Mouse (Mus musculus) retina, adult 2 months (tissue): ENCODE results near the gene Lyz2.
"Not testable (repeated sequence)": the region's sequence is repeated elsewhere in the genome, so short reads cannot be mapped to it uniquely, and the experiment has no call there.

Source experiments
- DNase-seq: peaks from one replicate; pipeline ENCODE4 v3.0.0-alpha.2; 2012; ENCODE audit warnings: low read depth, low spot score

Lyz2 gene

DNA sequence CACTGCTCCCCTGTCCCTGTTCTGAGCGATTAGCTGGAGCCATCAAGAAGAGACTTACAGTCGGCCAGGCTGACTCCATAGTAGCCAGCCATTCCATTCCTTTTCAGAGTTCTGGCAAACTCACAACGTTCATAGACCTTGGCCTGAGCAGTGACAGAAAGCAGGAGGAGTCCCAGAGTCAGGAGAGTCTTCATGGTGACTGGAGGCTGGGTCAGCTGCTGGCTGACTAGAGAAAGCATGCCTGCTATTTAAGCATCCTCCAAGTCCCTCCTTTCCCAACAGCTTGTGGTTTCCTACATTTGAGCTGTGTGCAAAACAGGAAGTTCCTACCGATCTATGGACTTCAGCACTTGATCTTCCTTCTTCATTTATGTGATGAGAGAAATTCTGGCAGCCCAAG is at the start of gene Lyz2:
TSS of gene Lyz2 (minus strand) at position 273 of the 400 bp plus-strand sequence.
- no peak for DNase-seq

DNA sequence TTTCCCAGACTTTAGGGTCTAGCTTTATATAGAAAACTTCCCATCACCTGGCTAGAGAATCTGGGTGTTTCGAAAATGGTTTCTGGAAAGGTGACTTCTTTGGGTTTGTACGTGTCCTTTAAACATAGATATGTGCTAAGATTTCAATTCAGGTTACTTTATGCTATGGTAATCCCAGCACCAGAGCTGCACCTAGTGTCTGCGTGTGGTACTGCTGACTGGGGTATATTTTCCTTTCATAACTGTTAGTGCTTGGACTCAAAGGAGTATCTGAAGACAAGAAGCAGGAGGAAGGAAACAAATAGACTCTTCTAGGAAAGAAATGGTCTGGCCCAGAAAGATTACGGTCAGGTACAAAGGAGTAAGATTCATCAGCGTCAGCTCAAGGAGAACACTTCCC is 48.4 kb upstream of the Lyz2 start:
- DNase-seq: no peak

DNA sequence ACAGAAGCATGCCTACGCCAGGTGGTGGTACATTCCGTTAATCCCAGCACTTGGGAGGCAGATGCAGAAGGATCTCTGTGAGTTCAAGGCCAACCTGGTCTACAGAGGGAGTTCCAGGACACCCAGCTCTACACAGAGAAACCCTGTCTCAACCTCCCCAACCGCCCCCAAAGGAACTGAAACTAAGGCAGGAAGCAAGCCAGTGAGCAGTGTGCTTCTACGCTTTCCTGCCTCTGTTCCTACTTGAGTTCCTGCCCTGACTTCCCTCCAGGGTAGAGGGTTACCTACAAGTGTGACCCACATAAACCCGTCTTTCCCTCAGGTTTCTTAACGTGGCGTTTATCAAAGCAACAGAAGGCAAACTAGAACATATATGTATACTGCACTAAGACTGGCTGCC is 41.7 kb upstream of the Lyz2 start:
- no peak for DNase-seq

DNA sequence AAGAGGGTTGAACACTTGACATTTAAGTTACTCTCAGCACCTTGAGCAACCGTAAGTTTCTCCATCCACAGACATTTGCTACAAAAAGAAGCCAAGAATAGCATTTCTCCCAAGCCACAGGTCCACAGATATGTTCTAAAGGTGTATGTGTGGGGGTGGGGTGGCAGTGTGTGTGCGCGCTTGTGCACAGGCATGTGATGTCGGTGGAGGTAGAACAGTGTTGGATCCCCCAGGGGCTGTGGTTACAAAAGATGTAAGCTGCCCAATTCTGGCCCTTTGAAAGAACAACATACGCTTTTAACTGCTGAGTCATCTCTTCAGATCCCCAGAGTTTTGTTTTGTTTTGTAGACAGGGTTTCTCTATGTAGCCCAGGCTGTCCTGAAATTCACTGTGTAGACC is 40.5 kb upstream of the Lyz2 start:
- no peak for DNase-seq

DNA sequence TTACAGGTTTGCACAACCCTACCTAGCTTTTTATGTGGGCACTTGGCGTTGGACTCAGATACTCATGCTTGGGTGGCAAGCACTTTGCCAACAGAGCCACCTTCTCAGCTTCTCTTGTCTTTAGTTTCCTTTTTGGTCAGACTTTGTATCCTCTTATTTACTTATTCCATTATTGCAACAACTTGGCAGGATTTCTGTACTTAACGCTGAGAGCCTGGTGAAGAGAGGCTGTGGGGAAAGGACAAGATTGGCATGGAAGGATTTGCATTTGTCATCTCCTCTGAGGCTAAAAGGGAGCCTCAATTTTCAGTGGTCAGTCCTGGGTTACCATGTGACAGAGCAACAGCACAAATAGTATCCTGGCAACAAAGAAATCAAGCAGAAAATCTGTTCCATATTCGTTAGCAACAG is 38.5 kb upstream of the Lyz2 start:
- DNase-seq: no peak

DNA sequence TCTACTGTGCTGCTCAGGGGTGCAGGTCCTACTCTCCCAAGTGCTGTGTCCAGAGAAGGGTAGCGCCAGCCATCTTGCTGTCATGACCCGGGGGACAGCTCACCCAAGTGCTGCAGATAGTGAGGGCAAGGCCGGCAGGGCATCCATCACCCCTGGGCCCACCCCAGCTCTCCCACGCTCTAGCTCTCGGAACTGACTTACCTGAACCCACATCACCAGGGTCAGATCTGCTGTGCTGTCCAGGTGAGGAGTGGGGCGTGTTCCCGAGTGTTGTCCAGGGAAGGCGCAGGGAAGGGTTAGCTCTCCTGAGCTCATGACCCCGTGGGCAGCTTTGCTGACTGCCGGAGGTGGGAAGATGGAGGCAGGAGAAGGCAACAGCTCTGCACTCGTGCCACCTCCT is 34.3 kb upstream of the Lyz2 start:
- no peak for DNase-seq

DNA sequence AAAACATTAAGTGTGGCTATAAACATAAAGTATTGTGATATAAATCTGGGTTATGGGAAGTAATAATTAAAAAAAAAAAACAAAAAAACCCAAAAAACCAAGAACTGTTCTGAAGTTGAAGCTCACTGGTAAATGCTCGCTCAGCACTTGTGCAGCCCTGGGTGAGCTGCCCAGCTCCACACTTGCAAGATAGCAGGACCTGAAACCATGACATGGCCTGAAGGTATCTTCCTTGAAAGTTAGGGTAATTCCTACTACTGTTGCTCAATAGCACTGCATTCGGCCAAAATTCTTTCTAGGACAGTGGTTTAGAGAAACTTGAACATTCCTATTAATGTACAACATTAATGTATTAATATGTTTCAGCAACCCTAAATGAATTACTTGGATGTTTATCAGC is 31.0 kb upstream of the Lyz2 start:
- no peak for DNase-seq

DNA sequence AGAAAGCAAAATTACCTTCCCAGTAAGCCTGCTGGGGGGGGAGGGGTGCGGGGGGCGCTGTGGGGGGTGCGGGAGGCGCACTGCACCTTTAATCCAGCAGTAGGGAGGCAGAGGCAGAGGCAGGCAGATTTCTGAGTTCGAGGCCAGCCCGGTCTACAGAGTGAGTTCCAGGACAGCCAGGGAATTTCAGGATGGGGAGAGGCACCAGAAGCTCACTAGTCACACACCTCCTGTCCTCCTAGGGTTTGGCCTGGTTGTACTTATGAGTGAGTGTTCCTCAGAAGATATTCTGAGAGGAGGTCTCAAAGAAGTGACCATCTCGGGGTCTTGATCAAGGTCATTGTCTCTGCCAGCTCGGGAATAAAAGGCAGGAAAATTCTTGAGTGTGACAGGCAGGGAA is 30.0 kb upstream of the Lyz2 start:
- DNase-seq: no peak

DNA sequence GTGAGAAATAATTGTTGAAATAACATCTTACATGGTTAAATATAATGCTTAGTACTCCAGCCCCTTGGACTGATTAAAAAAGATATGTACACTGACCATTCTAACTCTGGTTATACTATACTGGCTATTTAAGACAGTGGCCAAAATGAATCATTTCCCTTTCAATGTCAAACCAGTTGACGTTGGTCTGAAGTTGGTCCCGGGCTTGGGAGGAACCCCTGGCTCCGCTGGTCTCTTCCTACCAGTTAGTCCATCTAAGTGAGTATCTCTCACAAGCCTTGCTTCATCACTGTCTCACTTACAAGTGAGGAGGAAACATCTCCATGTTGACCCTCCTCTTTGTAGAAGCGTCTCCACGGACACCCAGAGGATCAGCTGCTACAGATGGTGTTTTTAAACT is 22.2 kb upstream of the Lyz2 start:
- DNase-seq: no peak

DNA sequence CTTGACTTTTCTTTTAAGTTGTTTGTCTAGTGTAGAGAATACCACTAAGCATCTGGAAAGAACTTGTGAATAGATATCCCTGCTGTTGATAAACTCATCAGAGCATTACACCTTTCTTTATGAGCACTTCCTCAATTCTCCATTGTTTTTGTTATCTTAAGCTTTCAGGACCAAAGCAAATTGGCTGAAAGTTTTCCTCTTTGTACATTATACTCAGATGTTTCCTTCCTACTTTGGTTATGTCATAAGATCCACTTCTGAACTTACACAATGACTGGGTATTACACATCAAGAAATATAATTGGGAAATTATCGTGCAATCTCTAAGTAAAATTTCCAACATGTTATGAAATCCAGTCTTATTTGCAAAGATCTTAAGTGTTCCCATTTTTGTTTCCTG is 19.6 kb upstream of the Lyz2 start:
- DNase-seq: no peak

DNA sequence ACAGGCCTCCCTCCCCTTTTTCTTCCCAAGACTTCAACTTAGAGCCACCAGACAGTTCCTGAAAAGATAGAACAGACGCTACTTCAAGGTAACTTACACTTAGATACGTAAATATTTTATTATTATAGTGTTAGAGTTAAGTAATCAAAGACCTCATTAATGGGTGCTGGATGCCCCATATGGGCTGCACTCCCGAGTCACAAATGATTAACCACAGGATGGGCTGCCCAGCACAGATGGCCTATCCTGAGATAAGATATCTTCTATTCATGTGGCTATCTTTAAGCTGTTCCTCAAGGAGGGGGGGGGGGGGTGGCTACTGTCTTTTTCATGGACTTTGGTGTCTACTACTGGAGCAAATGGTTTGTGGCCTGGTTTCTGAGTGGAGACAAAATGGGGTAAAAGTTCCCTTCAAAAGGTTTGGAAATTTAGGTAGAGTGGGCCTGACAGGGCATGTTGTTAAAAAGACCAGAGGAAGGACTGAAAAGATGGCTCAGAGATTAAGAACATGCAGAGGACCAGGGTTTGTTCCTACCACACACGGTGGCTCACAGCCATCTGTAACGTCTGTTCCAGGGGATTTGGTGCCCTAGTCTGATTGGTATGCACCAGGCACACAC is 17.9 kb upstream of the Lyz2 start:
- no peak for DNase-seq

DNA sequence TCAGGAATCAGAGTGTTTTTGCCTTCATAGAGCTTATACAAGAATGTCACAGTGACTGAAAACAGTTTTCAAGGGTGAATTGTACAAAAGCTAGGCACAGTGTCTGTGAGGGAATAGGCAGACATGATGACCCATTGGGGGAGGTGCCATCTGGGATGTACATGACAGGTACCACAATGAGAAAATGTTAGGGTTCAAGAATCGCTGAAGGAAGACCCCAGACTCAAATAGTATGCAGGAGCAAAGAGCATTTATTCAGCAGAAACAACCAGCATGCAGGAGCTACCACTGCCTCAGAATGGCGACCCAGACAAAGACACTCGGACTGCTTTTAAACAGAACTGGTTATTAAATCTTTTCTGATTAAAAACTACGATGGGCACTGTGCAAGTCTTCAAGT is 17.0 kb upstream of the Lyz2 start:
- no peak for DNase-seq

DNA sequence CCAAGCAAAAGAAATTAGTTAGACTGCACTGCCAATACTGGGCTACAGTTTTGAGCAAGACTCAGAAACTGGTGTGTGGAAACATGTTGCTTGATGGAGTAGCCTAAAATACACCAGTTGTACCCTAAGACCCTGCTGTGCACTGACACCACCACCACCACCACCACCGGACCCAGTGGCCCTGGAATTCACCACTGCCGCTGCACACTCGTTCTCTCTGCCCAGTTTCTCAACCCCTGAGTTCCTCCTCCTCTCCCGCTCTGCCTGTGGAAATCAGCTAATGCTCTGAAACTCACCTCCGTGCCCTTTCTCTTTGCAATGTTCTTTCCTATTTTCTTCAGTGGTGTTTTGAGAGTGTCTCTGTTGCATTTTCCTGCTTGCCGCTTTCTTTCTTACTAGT is 16.2 kb upstream of the Lyz2 start:
- DNase-seq: no peak

DNA sequence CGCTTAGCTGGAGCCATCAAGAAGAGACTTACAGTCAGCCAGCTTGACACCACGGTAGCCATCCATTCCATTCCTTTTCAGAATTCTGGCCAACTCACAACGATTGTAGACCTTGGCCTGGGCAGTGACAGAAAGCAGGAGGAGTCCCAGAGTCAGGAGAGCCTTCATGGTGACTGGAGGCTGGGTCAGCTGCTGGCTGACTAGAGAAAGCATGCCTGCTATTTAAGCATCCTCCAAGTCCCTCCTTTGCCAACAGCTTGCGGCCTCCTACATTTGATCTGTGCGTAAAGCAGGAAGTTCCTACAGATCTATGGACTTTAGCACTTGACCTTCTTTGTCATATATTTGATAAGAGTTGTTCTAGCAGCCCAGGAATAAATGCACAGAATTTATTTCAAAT is 10.6 kb upstream of the Lyz2 start, which contains the start of gene Lyz1:
TSS of gene Lyz1 (minus strand) at position 198 of the 400 bp plus-strand sequence.
- no peak for DNase-seq

DNA sequence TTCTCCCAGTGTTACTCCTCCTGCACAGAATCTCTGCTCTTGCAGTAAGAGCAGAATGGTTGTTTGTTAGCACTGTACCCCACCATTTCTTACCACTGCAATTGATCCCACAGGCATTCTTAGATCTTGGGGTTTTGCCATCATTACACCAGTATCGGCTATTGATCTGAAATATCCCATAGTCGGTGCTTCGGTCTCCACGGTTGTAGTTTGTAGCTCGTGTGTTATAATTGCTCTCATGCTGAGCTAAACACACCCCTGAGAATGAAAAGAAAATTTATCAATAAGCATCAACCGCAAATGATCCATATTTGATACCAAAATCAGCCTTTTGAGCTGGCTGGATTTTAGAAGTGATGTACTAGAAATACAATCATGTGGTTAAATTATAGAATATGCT is 8.8 kb upstream of the Lyz2 start:
- not testable (repeated sequence) for DNase-seq

DNA sequence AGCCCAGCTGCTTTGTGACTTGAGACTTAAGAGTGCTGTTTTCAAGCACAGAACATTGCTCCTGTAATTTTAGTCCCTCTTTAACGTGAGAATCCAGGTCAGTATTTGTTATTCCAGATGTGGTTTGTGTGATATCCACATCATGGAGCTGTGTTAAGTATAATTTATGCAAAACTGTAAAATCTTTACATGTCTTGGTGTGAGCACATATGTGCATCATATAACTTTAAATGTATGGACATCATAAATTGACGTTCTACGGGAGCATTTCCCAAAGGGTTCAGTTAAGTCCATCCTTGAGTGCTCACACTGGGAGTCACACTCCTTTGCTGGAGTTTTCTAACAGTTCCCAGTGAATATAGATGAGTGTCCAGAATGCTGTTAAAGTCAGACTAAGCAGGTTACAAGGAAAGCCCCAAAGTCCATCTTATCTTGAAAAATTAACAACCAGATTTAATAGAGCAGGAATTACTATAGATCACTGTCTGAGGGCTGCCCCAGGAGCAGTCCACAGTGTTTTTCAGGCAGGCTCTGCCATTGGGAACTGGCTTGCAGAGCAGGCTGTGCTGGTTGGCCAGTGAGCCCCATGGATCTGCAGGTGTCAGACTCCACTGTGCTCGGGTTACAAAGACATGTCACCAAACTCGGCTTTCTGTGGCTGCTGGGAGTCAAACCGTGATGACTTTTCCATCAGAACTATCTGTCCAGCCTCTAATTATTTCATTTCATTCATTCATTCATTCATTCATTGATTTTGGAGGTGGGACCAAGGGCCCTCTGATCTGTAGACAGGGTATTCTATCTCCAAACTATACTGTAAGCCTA is 8.1 kb upstream of the Lyz2 start:
- DNase-seq: no peak

DNA sequence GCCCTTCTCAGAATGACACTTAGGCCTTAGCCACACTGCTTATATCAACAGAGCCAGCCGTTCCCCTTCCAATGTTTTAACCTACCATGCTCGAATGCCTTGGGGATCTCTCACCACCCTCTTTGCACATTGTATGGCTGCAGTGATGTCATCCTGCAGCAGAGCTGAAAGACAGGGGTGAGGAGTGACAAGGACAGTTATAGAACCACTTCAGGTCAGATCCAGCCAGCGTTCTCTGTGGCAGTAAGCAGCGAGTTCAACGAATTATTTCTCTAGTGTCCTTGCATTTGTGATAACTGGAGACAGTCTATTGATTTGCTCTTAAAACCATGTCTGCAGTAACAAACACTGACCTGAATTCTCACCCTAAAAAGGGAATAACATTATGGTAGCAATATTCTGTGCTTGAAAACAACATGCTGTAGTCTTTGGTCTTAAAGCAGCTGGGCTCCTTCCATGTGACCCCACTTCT is 6.9 kb upstream of the Lyz2 start:
- not testable (repeated sequence) for DNase-seq

DNA sequence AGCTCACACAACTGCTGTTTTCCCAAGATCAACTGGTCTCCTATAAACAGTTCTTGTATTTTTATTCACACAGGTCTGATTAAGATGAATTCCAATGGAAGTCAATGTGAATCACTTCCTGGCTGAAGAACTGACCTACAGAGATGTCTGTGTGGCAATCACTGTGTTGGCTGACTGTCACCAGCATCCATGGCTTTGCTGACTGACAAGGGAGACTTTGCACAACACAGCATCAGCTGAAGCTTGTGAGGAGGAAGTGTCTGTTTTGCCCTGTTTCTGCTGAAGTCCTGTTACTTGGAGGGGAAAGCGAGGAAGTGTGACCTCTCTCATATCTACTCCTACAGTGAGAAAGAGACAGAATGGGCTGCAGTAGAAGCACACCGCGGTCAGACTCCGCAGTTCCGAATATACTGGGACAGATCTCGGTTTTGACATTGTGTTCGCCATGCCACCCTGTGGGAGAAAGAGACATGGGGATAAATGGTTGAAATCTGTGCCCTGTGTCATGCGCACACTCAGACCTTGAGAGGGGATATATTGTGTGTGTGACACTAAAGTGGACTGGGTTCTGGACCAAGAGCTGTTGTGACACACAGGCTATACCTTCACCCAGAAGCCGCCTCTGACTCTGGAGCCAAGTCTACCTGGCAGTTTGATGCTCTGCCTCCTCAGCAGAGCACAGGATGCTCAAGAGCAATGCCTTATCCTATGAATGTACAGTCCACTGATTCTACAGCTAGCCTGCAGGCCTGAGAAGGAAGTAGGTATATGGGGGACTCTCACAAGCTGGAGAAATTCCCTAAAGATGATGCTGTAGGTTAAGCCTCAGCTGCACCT is 6.3 kb upstream of the Lyz2 start:
- DNase-seq: no peak

DNA sequence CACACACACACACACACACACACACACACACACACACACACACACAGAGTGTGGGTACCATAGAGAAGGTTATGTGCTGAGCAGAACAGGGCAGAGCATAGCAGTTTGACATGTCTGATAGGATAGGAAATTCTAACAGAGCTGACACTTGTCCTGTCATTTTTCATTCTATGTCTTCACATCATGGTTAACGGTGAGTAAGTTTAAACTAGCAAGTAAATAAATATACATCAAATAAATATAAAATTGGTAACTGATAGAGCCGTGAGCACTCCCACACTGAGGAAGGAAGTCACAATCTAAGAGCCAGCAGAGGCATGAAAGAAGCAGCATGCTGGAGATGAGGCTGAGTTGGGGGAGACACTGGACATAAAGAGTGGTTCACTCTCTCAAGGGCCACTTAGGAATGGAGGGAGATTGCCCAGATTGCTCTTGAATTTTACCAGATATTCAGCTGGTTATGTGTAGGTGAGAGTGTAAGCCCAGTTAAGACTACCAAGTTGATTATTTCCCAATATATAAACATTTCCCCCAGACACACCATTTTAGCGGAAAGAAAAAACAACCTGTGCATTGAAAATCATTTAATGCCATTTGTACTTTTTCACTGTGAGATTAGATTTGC is 5.2 kb upstream of the Lyz2 start:
- no peak for DNase-seq

DNA sequence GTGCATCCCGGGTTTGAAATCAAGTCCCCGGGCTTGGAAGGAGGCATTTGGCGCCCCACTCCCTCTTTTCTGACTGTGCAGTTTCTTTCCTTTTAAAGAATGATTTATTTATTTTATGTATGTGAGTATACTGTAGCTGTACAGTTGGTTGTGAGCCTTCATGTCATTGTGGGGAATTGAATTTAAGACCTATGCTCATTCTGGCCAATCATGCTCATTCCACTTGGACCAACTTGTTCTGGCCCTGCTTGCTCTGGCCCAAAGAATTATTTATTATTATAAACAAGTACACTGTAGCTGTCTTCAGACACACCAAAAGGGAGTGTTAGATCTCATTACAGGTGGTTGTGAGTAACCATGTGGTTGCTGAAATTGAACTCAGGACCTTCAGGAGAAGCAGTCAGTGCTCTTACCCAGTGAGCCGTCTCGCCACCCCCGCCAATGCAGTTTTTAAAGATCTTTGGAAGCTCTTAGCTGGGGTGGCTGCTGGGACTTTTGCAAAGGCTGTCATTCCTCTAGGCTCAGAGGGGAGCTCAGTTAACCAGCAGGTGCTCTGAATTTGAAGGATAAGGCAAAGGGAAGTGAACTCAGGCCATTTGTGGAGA is 4.3 kb upstream of the Lyz2 start:
- no peak for DNase-seq

DNA sequence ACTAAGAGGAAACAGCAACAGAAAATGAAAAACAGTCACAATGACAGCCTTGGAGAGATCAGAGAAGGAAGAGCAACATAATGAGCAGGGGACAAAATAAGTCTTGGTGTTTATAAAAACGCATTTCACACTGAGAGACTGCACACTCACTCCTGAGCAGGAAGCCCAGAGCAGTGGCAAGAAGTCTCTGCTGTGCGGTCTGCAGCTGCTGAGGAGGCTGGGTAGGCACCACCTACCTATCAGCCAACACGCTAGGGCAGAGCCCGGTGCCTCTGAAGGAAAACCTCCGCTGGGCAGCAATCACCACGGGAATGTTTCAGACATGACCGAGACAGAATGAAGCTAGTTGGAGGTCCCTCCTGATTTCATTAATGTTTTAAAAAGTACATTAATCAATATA is 3.5 kb upstream of the Lyz2 start:
- not testable (repeated sequence) for DNase-seq
